Mouse (Mus musculus): ENCODE measurements at regions not wholly inside any gene's neighbourhood (a gene's known extent, or its start where the extent isn't known, plus 50 kb on each side); places are given as distances from the start of the nearest gene placed in this dataset.
"Not testable (repeated sequence)": the region's sequence is repeated elsewhere in the genome, so short reads cannot be mapped to it uniquely, and the experiment has no call there.

DNA sequence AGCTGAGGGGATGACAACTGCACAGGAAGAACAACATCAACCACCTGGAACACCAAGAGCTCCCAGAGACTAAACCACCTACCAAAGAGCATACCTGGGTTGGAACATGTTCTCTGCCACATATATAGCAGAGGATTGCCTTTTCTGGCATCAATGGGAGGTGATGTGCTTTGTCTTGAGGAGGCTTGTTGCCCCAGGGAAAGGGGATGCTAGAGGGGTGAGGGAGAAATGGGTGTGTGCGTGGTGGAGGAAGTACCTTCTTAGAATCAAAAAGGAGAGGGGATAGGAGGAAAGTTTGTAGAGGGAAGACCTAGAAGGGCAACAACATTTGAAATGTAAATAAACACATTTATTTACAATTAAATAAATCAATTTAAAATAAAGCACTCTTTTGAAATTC is 358.5 kb upstream of the Pfkp start:
- DNase-seq (ENCODE audit: low read depth, low spot score) = no peak

DNA sequence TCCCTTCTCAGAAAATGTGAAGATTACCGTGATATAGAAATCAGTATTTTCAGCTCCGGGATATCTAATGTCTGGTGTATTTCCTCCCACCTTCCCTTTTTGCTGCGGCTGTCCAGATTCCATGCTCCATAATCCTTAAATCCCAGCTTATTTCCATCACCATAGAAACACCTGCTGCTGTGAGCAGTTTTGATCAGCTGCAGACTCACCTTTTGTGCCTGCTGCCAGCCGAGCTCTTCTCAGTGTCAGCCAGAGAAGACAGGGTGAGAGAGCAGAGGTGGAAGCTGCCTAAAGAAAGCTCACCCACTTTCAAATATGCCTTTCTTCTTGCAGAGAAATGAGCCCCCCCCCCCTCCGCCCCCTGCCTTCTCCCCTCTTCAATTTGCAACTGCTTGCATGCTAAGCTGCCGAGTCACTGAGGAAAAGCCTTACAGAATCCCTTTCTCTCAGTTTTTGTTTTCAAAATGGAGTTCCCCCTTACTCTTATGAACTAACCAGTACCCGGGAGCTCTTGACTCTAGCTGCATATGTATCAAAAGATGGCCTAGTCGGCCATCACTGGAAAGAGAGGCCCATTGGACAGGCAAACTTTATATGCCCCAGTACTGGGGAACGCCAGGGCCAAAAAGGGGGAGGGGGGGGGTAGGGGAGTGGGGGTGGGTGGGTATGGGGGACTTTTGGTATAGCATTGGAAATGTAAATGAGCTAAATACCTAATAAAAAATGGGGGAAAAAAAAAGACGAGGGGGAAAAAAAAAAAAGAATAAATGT is 350.1 kb upstream of the Pfkp start:
- DNase-seq (ENCODE audit: low read depth, low spot score) = peak; percentile 9

DNA sequence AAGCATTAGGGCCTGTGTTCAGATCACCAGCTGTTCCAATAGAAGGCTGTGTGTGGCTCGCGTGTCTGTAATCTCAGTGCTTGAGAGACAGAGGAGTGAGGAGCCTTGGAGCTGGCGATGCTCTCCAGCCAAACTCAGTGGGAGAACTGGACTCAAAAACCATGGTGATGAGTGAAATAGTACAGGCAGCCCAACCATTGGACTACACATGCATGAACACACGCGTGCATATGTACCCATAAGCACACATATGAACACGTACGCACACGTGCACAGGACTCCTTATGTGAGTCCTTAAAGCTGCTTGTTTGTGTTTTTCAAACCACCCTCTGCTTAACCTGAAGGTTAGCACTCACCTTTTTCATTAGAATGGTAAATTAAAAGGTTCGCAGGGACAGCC is 349.5 kb upstream of the Pfkp start:
- no peak for DNase-seq (ENCODE audit: low read depth, low spot score)

DNA sequence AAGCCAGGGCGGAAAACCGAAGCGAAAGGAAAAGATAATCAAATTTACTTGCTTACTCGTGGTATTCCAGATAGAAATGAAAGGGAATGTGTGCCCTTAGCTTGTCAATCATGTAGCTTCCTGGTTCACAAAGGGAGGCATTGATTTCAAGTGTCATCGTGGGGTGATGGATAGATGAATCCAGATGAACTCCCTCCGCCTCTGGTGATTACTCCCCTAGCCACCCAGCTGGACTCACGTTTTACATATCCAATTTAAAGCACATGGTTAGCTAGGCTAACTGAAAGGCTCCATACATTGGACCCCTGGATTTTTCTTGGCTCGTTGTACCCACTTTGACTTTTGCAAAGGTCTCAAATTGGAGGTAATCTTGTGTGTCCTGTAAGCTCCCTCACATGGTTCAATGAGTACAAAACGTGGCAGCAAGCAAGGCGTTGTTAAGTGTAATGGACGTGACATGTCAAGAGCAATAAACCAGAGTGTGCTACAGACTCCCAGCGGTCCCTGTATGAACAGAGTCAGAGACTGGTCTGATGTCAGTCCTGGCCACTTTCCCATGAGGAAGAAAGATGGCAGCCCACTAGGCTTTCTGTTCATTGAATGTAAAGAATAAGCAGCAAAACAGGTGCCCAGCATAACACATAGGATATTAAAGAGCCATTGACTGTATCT is 343.9 kb upstream of the Pfkp start:
- no peak for DNase-seq (ENCODE audit: low read depth, low spot score)

DNA sequence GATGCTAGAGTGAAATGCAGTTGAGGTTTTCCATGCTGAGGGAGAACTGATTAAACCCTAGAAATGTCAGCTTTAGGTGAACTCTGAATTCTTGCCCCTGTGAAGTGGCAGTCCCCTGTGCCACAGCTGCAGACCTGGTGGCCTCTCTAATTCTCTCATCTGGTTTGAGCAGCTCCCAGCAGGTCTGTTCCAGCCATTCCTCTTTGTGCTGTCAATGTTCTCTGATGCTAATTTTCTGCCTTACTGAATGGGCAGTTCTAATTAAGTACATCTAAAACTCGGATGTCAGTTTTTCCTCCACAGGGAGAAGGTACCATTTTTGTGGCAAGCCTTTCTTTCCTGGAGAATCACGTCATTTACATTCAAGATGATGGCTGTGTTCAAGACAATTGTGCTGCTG is 343.1 kb upstream of the Pfkp start:
- no peak for DNase-seq (ENCODE audit: low read depth, low spot score)

DNA sequence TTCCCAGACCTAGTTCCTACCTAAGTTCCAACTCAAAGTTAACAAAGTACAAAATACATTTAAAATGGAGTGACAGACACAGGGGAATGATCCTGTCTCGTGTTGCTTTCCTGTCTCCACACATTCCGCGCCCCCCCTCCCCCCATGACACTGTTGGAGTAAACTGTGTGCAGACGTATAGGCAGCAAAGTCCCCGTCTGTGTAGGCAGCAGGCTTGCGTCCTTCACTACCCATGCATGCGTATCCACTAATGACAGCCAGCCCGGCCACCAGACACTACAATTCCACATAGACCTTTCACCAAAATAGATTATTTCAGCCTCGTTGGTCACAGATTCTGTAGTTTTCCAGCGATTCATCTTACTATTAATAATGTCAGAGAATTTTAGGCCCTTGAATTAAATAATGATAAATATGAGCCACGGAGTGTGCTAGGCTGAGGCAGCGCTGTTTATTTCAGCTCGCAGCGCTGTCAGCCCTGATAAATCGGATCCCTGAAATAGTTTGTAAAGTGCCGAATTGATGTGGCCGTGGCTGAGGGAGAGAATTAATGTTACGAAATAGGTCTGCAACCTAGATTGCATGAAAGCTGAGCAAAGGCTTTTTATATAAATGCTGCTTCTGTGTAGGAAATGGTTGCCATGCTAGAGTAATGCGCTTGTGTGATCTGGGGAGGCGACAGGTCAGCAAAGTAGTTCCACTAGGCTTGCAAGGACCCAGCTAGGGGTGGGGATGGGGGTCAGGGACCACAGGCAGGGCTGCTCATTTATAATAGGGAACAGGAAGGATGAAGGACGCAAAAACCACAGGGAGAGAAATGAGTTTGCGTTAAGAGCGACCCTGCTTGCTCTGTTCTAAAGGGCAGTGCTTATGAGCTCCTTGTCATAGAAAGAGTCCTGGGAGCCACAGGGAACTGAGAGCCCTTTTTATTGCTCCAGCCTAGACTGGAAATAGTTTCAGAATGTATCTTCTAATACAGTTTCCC is 336.7 kb upstream of the Pfkp start:
- peak; percentile 6 for DNase-seq (ENCODE audit: low read depth, low spot score)

DNA sequence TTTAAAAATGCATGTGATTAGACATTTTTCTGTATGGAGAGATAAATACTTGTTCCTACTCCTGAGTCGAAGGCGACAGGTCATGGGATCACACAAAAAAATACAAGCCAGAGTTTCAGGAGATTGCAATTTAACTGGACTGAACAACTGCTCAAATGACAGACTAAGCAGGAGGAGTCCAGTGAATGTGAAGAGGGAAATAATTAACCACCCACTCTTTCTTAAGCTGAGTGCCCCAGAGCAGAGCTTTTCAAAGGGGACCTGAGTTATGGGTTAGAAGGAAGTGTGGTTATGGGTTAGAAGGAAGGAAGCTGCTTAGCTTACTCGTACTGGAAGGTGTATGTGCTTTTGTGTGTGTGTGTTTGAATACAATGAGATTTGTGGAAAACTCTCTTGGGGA is 307.1 kb upstream of the Pfkp start:
- DNase-seq (ENCODE audit: low read depth, low spot score) = no peak

DNA sequence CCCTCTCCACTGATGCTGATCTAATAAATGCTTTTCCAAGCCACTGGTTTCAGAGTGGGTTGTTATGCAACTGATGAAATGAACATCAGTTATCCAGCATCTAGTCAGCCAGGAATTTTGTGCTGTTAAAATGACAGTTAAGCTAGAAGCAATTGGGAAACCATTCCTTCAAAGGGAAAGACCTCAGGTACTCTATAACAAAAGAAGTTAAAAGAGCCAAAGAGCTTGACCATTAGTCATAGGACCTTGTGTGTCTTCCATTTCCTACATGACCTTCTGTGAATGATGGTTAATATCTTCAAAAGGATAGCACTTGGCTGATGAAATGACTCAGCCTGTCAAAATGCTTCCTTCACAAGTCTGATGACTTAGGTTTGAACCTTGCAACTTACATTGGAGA is 275.6 kb upstream of the Pfkp start:
- no peak for DNase-seq (ENCODE audit: low read depth, low spot score)

DNA sequence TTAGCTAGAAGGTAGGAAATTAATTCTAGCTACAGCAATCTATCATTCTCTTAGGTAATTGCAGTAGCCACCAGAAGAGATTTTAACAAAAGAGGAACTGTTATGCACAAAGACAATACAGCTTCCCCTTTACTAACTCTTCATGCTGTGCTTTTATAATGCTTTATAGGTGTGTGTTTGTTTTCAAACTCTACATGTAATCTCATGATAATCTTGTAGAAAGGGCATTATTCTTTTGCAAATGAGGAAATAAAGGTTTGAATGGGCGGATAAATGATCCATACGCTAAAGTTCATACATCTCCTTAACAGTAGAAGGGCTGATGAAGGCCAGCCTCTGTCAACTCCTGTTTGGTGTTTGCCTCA is 273.8 kb upstream of the Pfkp start:
- no peak for DNase-seq (ENCODE audit: low read depth, low spot score)

DNA sequence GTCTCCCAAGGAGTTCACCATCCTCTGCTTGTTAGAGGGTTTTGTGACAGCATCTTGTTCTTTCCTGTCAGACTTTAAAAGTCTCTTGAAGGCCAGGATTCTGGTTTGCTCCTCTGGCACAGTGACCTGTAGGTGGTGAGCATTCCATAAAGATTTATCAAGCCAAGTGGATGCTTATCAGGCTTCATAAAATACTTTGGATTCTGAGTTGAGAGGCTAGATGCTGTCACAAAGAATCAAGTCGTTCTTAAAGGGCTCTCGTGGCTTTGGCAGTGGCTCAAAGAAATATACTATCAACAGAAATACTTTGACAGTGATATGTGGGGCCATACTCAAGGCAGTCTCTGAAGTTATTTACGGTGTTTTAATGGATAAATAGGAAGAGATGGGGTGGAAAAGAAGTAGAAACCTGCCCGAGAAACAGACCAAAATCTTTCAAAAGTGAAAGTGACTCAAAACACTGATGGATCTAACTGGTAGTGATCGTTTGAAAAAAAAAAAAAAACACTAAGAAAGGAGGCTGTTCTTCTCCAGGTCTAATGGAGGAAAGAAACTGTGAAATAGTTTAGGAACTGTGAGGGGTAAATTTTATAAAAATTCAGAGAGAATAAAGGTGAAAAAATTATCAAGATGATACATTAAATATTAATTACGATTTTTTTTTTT is 273.2 kb upstream of the Pfkp start:
- DNase-seq (ENCODE audit: low read depth, low spot score) = no peak

DNA sequence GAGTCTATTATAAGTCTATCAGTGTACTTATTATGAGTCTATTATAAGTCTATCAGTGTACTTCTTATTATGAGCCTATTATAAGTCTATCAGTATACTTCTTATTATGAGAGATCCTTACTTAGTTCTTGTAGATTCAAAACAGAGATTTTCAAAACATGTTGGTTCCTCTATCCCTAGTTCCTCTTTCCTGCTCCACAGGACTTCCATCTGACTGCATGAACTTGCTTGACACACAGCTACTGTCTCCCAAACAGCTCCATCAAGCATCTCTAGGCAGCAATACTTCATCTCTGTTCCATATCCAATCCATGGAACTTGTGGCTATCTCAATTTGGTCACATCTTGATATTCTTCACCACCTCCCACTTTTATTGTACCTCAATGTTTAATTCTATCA is 257.4 kb upstream of the Pfkp start:
- no peak for DNase-seq (ENCODE audit: low read depth, low spot score)

DNA sequence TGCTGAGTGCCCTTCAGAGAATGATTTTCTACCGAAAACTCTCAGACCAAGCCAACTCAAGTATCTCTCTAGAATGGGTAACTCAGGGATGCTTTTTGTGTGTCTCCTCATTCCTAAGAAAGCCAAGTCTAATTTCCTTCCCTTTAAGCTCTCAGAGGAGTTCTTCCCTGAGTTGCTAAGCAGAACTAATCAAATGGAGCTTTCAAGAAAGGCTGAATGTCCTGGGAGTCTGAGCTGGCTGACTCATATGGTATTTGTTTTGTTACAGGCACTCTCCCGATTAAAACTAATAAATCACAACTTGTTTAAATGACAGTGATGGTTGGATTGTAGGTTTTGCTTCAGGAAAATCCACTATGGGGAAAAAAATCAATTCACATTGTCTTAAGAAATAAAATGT is 253.1 kb upstream of the Pfkp start:
- DNase-seq (ENCODE audit: low read depth, low spot score) = no peak

DNA sequence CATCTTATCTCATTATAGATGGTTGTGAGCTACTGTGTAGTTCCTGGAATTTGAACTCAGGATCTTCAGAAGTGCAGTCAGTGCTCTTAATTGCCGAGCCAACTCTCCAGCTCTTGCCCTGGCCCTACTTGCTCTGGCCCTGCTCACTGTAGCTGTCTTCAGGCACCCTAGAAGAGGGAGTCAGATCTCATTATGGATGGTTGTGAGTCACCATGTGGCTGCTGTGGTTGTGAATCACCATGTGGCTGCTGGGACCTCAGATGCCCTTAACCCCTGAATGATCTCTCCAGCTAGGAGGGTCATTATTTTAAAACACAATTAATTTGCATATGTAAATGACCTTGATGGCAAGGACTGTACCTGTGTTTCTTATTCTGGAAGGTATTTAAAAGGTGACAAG is 249.1 kb upstream of the Pfkp start:
- no peak for DNase-seq (ENCODE audit: low read depth, low spot score)

DNA sequence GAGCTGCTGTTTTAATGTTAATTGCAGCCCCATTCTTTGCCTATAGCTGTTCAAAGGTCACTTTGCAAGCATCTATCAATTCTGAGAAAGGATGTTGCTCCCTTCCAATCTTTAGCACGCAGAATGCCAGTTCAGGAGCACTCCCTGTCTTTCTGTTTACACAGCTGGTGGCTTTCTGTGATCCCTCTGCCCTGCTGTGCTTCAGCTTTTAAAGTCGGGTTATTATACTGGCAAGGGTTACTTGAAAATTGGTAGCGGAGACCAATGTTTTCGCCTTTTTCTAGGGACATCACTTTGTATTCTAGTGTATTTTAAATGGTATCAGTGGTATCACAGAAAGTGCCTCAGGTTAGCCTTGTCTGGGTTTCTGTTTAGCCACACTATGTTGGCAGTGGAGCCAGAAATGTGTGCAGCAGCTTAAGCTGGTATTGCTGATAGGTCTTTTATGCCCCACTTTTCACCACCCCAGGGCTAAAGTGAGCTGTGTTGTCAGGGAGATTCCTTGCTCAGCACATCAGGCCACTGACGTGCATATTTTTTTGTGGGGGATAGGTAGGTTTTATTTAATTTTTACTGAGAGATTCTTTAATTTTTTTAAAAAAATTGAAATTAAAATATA is 243.0 kb upstream of the Pfkp start:
- DNase-seq (ENCODE audit: low read depth, low spot score) = no peak

DNA sequence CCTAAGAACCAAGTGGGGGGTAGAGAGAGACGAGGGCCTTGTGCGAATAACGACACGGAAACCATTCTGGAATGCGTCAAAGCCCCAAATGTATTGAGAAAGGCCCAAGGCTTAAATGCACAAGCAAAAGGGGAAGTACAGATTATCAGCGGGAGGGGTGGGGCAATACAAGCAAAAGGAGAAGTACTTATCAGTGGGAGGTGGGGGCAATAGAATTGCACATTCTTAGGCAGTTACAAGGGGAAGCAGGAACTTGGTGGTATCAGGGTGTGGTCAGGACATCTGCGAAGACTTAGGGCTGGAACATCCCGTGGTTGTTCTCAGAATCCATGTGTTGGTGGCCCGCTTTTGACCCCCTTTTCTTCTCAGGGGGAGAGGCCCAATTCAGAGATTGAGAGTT is 240.9 kb upstream of the Pfkp start:
- DNase-seq (ENCODE audit: low read depth, low spot score) = not testable (repeated sequence)

DNA sequence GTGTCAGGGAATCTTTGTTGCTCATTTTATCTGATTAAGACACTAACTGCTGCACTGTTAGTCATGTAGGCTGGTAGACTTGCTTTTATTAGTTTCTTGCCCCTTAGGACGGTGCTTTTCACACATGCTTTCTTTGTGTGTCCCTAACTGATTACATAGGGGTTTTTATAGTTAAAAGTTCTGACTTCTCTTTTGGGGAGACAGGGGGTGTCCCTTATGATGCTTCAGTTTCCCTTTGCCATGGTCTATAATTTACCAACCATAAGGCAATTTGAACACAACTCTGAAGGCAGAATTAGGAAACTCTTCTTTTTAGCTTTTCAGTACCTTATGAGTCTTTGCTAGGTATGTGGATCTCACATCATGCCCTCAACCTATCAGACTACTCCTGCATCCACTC is 239.8 kb upstream of the Pfkp start:
- DNase-seq (ENCODE audit: low read depth, low spot score) = no peak

DNA sequence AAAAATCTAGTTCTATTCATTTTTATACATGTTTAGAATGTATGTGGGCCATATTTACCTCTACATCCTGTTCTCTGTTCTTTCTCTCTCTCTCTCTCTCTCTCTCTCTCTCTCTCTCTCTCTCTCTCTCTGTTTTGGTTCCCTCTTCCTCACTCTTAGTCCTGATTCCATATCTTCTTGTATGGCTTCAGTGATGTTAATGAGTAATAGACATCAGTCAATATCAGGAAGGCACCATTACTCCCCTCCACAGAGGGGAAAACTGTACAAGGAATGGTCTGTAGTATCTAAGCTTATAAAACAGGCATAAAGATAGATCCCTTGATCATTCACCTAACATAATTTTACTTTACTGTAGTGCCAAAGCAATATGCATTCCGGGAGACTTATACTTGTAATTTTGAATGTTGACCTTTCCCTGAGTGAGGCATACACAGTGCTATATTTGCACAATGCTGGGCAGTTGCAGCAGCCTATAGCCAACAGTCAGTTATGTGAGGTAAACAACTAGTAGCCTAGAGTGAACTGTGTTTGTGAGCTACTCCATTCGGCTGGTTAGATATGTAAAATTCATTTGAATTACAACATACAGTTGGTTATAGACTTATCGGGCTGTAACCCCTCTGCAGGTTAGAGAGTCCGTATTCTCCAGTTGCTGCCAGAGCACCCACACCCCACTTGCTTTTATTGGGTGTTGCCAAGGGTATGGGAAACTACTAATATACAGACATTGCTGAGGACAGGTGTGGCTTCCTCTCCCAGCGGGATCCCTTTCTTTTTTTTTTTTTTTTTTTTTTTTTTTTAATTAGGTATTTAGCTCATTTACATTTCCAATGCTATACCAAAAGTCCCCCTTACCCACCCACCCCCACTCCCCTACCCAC is 228.7 kb upstream of the Pfkp start:
- no peak for DNase-seq (ENCODE audit: low read depth, low spot score)

DNA sequence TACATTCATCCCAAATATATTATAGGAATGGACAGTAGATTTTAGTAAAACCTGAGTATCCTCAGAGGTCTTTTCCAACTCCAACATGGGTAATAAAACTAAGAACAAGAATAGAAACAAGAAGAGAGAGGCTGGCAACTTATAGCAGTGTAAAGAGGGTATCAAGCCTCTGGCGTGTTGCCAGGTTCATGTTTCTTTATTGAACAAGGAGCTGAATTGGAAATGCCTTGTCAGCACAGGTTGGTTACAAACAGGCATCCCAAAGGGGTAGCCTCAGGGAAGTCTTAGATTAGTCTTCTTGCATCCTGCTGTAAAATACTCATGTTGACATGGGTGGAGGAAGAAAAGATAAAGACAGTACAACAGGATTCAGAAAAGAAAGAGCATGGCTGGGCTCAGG is 213.6 kb upstream of the Pfkp start:
- DNase-seq (ENCODE audit: low read depth, low spot score) = no peak

DNA sequence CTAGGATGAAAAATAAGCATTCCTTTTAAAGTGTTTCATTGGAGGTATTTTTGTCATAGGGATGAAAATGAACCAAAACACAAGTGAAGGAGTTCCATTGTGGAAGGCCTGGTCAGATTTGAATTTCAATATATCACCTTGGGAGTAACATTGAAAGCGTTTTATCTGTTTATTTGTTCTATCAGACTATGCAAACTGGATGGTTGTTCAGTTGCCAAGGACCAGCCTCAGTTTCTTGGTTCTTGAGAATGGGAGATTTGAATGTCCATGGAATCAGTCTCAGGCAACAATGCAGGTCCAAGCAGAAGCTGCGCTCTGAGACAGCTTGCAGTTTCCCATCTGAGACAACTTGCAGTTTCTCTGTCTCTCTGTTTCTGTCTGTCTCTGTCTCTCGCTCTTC is 211.0 kb upstream of the Pfkp start:
- no peak for DNase-seq (ENCODE audit: low read depth, low spot score)

Data from retina, adult 2 months (tissue).